Mouse (Mus musculus): ENCODE measurements around the gene Cdk6.

GRCm38 (mm10) chr5:3352314-3352713 lies 11.0 kb downstream of the Cdk6 start:
- TF ChIP-seq POLR2A (IDR thresholded peaks at IDR 0.05; ENCODE audit: low read depth, low read length), result no peak
- no peak for TF ChIP-seq CTCF (IDR thresholded peaks at IDR 0.05; ENCODE audit: extremely low read depth, insufficient read depth, insufficient read length, insufficient replicate concordance)

All from spleen, adult 2 months (tissue).